Mouse (Mus musculus) heart, postnatal 0 days (tissue): Measurements from ENCODE around the gene Cct5.

Source experiments
- CTCF ChIP-seq: IDR thresholded peaks from 2 replicates; pipeline ENCODE4 v1.5.1; 2016; ENCODE audit warnings: antibody characterized with exemption, control low read depth, low read depth
- EP300 ChIP-seq: IDR thresholded peaks from 2 replicates; pipeline ENCODE4 v1.6.1; 2016; ENCODE audit warnings: antibody characterized with exemption, low read depth

- no peak for TF ChIP-seq CTCF
- peak; percentile 62 for TF ChIP-seq EP300
Measured at GRCm38 (mm10) chr15:31543246-31543645, 58.4 kb downstream of the Cct5 start.
